Mouse (Mus musculus) left cerebral cortex, postnatal 25 days (tissue): Measurements from ENCODE around the gene Fam185a. TPM values are rescaled to one million over a fixed set of nuclear protein-coding genes. Genes with fewer than 3 reads are reported as not detected.

Source experiments
- DNase-seq, 2 experiments: peaks; one replicate each; pipeline ENCODE4 v3.0.0; 2022; ENCODE audit warnings: low spot score in 2 of 2, mixed read lengths in 1 of 2
- intact Hi-C: fragments of 180-260 bp; cut with DNase I; formaldehyde crosslinking; loops from one replicate; pipeline ENCODE4 v1.15.1; 2025
- total RNA-seq, 2 experiments: library from RNA; stranded (reverse); gene quantifications; 2 replicates each; pipeline ENCODE4 v1.2.3; 2021

The Fam185a gene
- total RNA-seq, 2 experiments from 2014 or later = 11.8 to 13.3 TPM

DNA sequence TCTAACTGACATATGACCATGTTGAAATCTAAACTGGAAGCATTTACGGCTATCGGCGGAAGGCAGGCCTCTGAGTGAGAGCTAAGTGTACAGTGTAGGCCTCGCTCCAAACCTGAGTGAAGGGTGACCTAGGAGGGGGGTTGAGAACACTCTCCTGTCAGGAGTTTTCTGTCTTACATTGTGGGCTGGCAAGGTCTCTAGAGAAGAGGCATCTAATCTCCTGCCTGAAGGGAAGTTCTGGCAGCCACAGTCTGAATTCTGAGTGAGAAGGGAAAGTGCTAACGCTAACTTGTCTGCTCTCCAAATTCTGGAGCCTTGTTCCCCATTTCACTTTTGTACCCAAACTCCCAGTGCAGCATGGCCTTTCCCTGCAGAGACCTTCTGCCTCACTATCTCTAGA is 63.7 kb downstream of the Fam185a start:
- peak in 1 of 2 experiments; percentile 47 for DNase-seq
- intact Hi-C loops = no loop called here

DNA sequence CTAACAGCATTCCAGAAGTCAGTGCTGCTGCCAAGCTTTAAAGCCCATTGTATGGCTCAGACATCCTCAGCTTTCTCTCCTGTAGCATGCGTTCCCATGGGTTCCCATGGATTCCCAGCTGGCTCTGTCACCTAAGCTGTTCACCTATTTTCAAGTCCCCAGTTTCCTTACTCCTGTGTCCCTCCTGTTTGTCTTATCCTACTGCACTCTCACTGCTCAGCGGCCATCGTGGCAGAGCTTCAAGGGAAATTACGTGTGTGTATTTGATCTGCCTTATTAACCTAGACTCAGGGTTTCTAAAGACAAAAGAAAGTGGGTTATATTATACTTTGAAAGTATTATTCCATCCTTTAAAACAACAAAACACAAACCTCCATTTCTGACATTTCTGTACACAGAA is 64.4 kb downstream of the Fam185a start:
- intact Hi-C loops = no loop called here
- DNase-seq = no peak

- DNase-seq = no peak
Measured at GRCm38 (mm10) chr5:21491469-21491868, 66.7 kb downstream of the Fam185a start.

DNA sequence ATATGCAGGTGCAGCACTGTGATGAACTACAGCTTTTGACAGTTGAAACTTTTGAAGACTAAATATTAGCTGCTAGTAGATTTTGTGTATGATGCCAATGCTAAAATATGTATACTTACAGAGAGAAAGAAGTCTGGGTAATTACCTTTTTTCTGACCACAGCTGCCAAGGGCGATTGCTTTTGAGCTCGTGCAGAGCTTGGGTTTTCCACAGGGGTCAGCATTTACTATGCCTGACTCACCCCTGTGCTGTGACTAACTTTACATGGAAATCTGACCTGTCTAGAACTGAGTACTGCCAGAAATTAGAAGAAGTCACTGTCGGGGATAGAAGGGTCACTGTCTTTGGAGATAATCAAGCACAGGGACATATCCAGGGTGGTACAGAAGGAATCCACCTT is 67.5 kb downstream of the Fam185a start:
- no peak for DNase-seq
- intact Hi-C loops = no loop called here

More at GRCm38 (mm10) chr5:21491469-21491868, 66.7 kb downstream of the Fam185a start:
- intact Hi-C loops = no loop called here

DNA sequence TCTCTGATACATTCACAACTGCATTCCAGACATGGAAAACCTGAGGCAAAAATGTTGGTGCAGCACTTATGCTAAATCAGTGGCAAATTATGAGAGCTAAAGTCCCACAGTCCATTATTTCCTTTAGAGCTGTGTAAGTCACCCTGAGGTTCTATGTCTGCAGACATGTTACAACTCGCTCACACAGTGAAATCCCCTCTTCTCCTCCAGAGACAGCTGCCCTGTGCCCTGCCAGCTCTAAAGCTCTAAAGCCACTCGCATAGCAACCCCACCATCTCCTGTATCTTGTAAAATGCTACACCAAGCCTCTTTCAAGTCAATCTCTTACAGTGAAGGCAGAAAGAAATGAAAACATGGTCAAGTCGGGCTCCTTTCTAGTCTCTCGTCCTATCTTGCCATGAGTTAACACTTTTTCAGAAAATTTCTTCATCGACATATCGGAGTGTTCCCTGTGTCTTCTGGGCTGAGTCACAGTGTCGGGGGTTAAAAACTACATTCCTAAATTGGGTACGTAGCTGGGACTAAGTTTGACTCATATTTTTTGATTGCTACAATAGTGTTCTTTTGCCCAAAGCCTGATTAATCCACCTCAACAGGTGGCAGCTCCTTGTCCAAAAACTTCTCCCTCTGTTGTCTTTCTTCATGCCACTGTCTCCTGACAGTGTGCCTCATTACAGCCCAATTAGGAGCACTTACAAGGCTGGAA is 68.7 kb downstream of the Fam185a start:
- DNase-seq = no peak
- intact Hi-C loops = no loop called here

GRCm38 (mm10) chr5:21494781-21495180 is 70.0 kb downstream of the Fam185a start:
- intact Hi-C loops = no loop called here

GRCm38 (mm10) chr5:21496321-21496720 is 71.6 kb downstream of the Fam185a start:
- intact Hi-C loops = no loop called here
- no peak for DNase-seq

More at GRCm38 (mm10) chr5:21494781-21495180, 70.0 kb downstream of the Fam185a start:
- DNase-seq = no peak

DNA sequence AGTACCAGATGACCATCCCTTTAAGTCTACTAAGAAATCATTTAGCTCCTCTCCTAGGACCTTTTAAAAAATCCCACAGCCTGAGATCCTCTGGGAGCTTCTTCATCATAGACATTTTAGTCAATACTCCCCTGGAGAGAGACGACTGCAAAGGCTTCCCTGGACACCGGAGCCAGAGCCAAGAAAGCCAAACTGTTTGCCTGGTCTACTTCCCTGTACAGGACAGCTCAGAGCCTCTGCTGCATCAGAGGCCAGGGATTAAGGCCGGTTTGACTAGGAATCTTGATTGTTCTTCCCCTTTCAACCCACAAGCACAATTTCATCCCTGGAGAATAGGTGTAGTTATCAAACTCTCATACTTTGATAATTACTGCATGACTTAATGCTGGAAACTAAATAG is 72.1 kb downstream of the Fam185a start:
- intact Hi-C loops = no loop called here
- DNase-seq = no peak

GRCm38 (mm10) chr5:21498490-21498889 is 73.7 kb downstream of the Fam185a start:
- no peak for DNase-seq
- intact Hi-C loops = no loop called here

- DNase-seq = no peak
- intact Hi-C loops = no loop called here
Measured at GRCm38 (mm10) chr5:21498925-21499324, 74.2 kb downstream of the Fam185a start.

DNA sequence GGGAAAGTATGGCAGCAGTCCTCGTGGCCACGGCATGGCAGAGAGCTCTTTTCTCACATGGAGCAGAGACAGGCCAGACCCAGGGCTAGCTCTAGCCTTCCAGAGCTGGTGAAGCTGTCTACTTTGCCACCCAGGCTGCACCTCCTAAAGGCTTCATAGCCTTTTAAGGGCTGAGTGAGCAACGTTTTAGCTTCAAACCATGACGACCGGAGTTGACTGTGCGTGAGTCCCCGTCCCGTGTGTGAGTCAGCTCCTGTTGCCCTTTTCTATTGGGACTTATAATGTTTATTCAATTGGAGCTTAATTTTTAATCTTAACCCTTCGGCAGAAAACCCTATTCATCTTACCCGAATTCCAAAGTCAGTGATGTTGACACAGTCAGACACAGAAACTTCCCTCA is 75.4 kb downstream of the Fam185a start:
- intact Hi-C loops = loop anchor here (5.0 kb wide), 1 partner anchor 72 kb away; no protein-coding TSS in a partner anchor
- DNase-seq = no peak

DNA sequence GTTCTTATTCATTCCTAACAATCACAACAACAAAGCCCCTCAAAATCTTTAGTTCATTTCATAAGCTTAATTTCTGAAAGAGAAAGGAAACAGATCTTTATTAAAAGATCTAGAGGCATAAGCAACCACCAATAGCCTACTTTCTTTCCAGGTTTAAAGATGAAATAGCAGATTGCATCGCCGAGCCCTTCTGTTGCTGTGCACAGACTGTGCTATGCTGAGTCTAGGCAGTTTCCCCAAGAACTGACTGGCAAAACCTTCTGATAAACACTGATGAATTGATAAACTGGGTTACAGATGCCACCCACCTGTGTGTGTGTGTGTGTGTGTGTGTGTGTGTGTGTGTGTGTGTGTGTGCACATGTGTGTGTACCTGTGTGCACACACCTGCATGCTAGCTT is 76.2 kb downstream of the Fam185a start:
- DNase-seq = no peak

DNA sequence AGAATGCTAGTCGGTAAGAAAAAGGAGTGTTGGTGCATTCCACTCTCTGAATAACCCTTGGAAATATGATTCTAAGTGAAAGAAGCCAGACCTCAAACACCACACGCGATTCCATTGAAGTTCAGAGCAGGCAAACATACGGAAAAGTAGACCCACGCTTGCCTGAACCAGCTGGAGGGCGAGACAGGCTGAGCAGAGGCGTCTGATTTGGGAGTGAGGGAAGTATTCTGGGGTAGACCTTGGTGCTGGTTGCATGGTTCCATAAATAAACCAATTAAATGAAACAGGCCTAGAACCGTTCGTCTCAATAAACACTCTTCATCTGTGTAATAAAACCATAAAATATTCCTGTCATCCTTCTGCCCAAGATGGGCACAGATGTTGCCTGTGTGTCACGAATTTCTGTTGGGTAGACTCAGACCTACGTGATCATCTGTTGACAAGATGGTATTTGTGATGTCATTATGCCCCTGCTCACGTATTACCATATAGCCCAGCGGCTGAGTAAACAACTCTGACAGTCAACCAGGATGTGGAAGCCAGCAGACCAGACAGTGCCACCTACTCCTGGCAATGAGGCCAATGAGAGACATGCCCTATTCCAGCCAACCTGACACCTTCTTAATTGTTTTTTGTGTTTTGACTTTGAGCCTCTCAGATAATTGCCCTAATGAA is 78.3 kb downstream of the Fam185a start:
- intact Hi-C loops = loop anchor here (2.0 to 5.0 kb wide), 2 partner anchors 69 to 106 kb away; no protein-coding TSS in a partner anchor
- peak in 1 of 2 experiments; percentile 83 for DNase-seq

More for the DNA sequence above, 76.2 kb downstream of the Fam185a start:
- intact Hi-C loops = loop anchor here (5.0 kb wide), 1 partner anchor 71 kb away; no protein-coding TSS in a partner anchor

DNA sequence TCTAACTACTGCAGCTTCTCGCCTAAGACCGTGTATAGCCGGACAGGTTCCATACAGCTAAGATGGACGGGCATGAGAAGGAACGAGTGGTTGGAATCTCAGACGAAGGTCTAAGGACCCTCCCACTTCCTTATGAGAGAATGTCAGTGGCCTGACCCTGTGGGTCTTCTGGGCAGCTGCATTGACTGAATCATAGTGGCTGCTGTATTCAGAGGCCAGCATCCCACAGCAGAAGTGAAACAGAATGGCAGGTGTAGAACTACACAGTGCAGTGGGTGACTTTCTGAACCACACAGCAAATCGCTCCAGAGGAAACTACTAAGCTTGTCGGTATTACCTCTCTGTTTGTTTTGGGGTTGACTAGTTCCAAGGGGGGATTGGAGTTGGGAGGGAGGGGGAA is 80.4 kb downstream of the Fam185a start:
- DNase-seq = no peak
- intact Hi-C loops = no loop called here

GRCm38 (mm10) chr5:21506887-21507286 is 82.1 kb downstream of the Fam185a start:
- no peak for DNase-seq
- intact Hi-C loops = no loop called here

DNA sequence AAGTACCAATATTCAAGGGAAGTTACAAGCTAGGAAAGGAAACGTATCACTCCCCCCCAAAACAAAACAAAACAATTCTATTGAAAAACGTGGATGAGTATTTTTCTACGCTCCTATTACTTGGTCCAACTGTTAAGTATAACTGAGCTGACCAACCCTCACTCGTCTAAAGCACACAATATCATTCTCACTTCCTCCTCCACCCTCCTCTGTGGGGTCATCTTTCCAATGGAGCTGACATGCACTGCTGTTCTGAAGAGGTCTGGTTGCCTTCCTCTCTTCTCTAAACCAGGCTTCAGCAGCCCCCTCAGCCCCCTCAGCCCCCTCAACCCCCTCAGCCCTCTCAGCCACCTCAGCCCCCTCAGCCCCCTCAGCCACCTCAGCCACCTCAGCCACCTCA is 85.0 kb downstream of the Fam185a start:
- no peak for DNase-seq
- intact Hi-C loops = no loop called here

GRCm38 (mm10) chr5:21513363-21513762 is 88.6 kb downstream of the Fam185a start:
- intact Hi-C loops = no loop called here

GRCm38 (mm10) chr5:21517562-21517961 is 92.8 kb downstream of the Fam185a start:
- DNase-seq = no peak
- intact Hi-C loops = no loop called here

More at GRCm38 (mm10) chr5:21513363-21513762, 88.6 kb downstream of the Fam185a start:
- DNase-seq = peak in 1 of 2 experiments; percentile 21

- DNase-seq = no peak
- intact Hi-C loops = no loop called here
Measured at GRCm38 (mm10) chr5:21518207-21518606, 93.4 kb downstream of the Fam185a start.

DNA sequence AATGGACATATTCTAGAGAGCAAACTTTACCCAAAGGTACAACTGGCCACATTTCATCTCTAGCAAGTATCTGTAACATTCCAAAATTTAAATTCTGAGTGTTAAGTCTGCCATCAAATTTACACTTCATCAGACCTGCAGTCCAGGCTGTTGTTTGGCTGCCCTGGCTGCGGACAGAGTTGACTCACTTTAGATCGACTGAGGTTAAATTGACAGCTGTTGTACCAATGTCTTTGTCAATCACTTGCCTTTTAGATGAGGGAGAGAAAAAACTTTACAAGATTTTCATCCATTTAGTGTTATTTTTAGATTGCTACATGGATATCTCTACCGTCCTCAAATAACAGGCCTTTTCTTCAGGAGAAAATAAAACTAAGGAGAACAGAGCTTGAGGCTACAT is 94.4 kb downstream of the Fam185a start:
- DNase-seq = no peak
- intact Hi-C loops = no loop called here
